Mouse (Mus musculus): ENCODE measurements around the gene Cd8a.

Cd8a gene

GRCm38 (mm10) chr6:71372041-71372720 is 1.0 kb upstream of the Cd8a start:
- DNase-seq: no peak

- no peak for DNase-seq
Observed at GRCm38 (mm10) chr6:71374311-71374829, 1.1 kb downstream of the Cd8a start.

GRCm38 (mm10) chr6:71374921-71375320 is 1.7 kb downstream of the Cd8a start:
- no peak for DNase-seq

GRCm38 (mm10) chr6:71376711-71377110 is 3.5 kb downstream of the Cd8a start:
- no peak for DNase-seq

- no peak for DNase-seq
Observed at GRCm38 (mm10) chr6:71381654-71382053, 8.4 kb downstream of the Cd8a start.

- DNase-seq: peak in 1 of 2 experiments; percentile 9
Observed at GRCm38 (mm10) chr6:71390496-71390895, 17.3 kb downstream of the Cd8a start.

GRCm38 (mm10) chr6:71396016-71396415 is 22.8 kb downstream of the Cd8a start:
- DNase-seq: no peak

GRCm38 (mm10) chr6:71396761-71397160 is 23.5 kb downstream of the Cd8a start:
- no peak for DNase-seq

- DNase-seq: peak in 1 of 2 experiments; percentile 35
Observed at GRCm38 (mm10) chr6:71398829-71399609, 25.8 kb downstream of the Cd8a start.

GRCm38 (mm10) chr6:71414624-71415023 is 41.4 kb downstream of the Cd8a start:
- DNase-seq: peak; percentile 64 to 67

GRCm38 (mm10) chr6:71415446-71415845 is 42.2 kb downstream of the Cd8a start:
- no peak for DNase-seq

GRCm38 (mm10) chr6:71418874-71419273 is 45.6 kb downstream of the Cd8a start:
- DNase-seq: peak in 1 of 2 experiments; percentile 18

- peak; percentile 26 to 50 for DNase-seq
Observed at GRCm38 (mm10) chr6:71420848-71421247, 47.6 kb downstream of the Cd8a start.

- DNase-seq: peak; percentile 16 to 61
Observed at GRCm38 (mm10) chr6:71422162-71422561, 48.9 kb downstream of the Cd8a start.

- DNase-seq: peak in 1 of 2 experiments; percentile 69
Observed at GRCm38 (mm10) chr6:71423116-71423515, 49.9 kb downstream of the Cd8a start.

GRCm38 (mm10) chr6:71425681-71426080 is 52.5 kb downstream of the Cd8a start:
- DNase-seq: no peak

GRCm38 (mm10) chr6:71427996-71428725 is 54.9 kb downstream of the Cd8a start:
- DNase-seq: no peak

All from kidney, postnatal 25 days (tissue).